Mouse (Mus musculus) kidney, embryonic 14.5 days (tissue): ENCODE data around the gene Gm7361. TPM values are rescaled to one million over a fixed set of nuclear protein-coding genes. Genes with fewer than 3 reads are reported as not detected.
"Not testable (repeated sequence)": the region's sequence is repeated elsewhere in the genome, so short reads cannot be mapped to it uniquely, and the experiment has no call there.

Experiments used
- ATAC-seq: fragments of 200-750 bp; cut with Nextera tagmentation; 2 replicates; pipeline ENCODE4 v1.8.0; 2017; ENCODE audit warnings: moderate number of reproducible peaks, mild to moderate bottlenecking, moderate TSS enrichment, moderate library complexity; ENCODE audit not compliant: low FRiP score, low TSS enrichment
- H3K27ac ChIP-seq: fragments of 300-500 bp; sonication (generic); 2 replicates; pipeline ENCODE4 v1.5.1; 2014; ENCODE audit warnings: low read depth, mild to moderate bottlenecking, low read length, moderate library complexity, mixed read lengths
- H3K27me3 ChIP-seq: fragments of 300-500 bp; sonication (generic); 2 replicates; pipeline ENCODE4 v1.6.1; 2014; ENCODE audit warnings: mild to moderate bottlenecking, low read length; ENCODE audit not compliant: control insufficient read depth, insufficient read depth
- H3K36me3 ChIP-seq: fragments of 300-500 bp; sonication (generic); 2 replicates; pipeline ENCODE4 v1.6.1; 2014; ENCODE audit warnings: low read length, mixed read lengths; ENCODE audit not compliant: control insufficient read depth, insufficient read depth
- H3K4me1 ChIP-seq: fragments of 300-500 bp; sonication (generic); 2 replicates; pipeline ENCODE4 v1.6.1; 2014; ENCODE audit warnings: low read length, mixed read lengths; ENCODE audit not compliant: control insufficient read depth, insufficient read depth
- H3K4me2 ChIP-seq: fragments of 300-500 bp; sonication (generic); replicated peaks from 2 replicates; pipeline ENCODE4 v1.6.1; 2014; ENCODE audit warnings: low read depth, mild to moderate bottlenecking, low read length
- H3K4me3 ChIP-seq: fragments of 300-500 bp; sonication (generic); 2 replicates; pipeline ENCODE4 v1.5.1; 2014; ENCODE audit warnings: mild to moderate bottlenecking, low read length
- H3K9ac ChIP-seq: fragments of 300-500 bp; sonication (generic); 2 replicates; pipeline ENCODE4 v1.6.1; 2014; ENCODE audit warnings: low read depth, mild to moderate bottlenecking, low read length, moderate library complexity
- H3K9me3 ChIP-seq: fragments of 300-500 bp; sonication (generic); 2 replicates; pipeline ENCODE4 v1.6.1; 2016; ENCODE audit warnings: low read length; ENCODE audit not compliant: control insufficient read depth
- WGBS: fragments of 180-500 bp; shearing (Covaris S2); extraction: QIAGEN DNeasy Blood & Tissue Kit; methylation state at CpG from one replicate; pipeline ENCODE4 v1.1.7; 2014; 5-methylcytosine and 5-hydroxymethylcytosine counted together
- polyA plus RNA-seq: library from polyadenylated mRNA; unstranded; fragments of >200 nt; fragmentation: Nextera tagmentation; extraction: Ambion mirVana; gene quantifications from 2 replicates; pipeline ENCODE4 v1.2.1, GENCODE M21; 2014

The Gm7361 gene
- polyA plus RNA-seq = not detected in 2 replicates

- 80% methylated on average over 3 of the region's 3 CpGs for WGBS
- not testable (repeated sequence) for ATAC-seq, H3K4me1 ChIP-seq, H3K4me3 ChIP-seq, H3K4me2 ChIP-seq, H3K9me3 ChIP-seq, H3K36me3 ChIP-seq, H3K27ac ChIP-seq, H3K27me3 ChIP-seq, H3K9ac ChIP-seq
These were observed at the start of gene Gm7361 for GRCm38 (mm10) chr5:26257391-26257790. Gene Gm7361 (plus strand): TSS chr5:26257691.

DNA sequence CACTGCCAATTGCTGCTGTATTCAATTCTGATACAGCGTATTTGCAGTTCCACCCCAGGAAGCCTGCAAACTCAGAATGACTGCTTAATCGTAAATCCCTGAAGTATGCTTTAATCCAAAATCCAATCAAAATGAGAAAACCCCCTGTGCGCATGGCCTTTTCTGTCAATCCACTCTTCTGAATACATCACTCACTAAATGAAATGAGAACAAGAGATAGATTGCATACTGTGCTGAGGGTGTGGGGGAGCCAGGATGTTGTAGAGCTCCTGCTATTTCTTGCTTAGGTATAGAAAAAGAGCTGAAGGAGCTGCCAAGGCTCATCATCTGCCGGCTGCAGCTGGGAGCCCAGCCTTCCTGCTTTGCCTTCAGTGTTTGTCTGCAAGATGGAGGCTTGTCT is 46.5 kb upstream of the Gm7361 start:
- no peak overlapping the region for H3K27ac ChIP-seq
- H3K4me2 ChIP-seq = no peak overlapping the region
- H3K27me3 ChIP-seq = no peaks in the 10 kb centered on the region
- H3K4me1 ChIP-seq = 0 out of 2 replicates have a peak, but pooled peaks cover 3% of the 10 kb centered on the region
- H3K4me3 ChIP-seq = no peak overlapping the region
- no peaks in the 10 kb centered on the region for H3K36me3 ChIP-seq
- no peaks in the 10 kb centered on the region for H3K9me3 ChIP-seq
- 87% methylated on average over 4 of the region's 4 CpGs for WGBS
- ATAC-seq = no peak
- H3K9ac ChIP-seq = no peak overlapping the region

GRCm38 (mm10) chr5:26222076-26222475 is 35.4 kb upstream of the Gm7361 start:
- Histone ChIP-seq H3K9ac (no peak overlapping the region), H3K4me3 (no peak overlapping the region), H3K27ac (no peak overlapping the region), H3K4me1 (no peaks in the 10 kb centered on the region), H3K36me3 (no peaks in the 10 kb centered on the region), H3K4me2 (no peak overlapping the region), H3K27me3 (no peaks in the 10 kb centered on the region), H3K9me3 (no peaks in the 10 kb centered on the region)
- WGBS = 73% methylated on average over 1 of the region's 1 CpGs
- ATAC-seq = no peak

GRCm38 (mm10) chr5:26266656-26267055 is 9.2 kb downstream of the Gm7361 start:
- 75% methylated on average over 3 of the region's 3 CpGs for WGBS
- not testable (repeated sequence) for H3K4me3 ChIP-seq, H3K27ac ChIP-seq, H3K27me3 ChIP-seq, ATAC-seq, H3K36me3 ChIP-seq, H3K4me1 ChIP-seq, H3K9me3 ChIP-seq, H3K9ac ChIP-seq, H3K4me2 ChIP-seq

- no peak overlapping the region for H3K4me2 ChIP-seq
- no peaks in the 10 kb centered on the region for H3K4me1 ChIP-seq
- no peak overlapping the region for H3K4me3 ChIP-seq
- H3K9ac ChIP-seq = no peak overlapping the region
- H3K36me3 ChIP-seq = no peaks in the 10 kb centered on the region
- no peaks in the 10 kb centered on the region for H3K9me3 ChIP-seq
- H3K27me3 ChIP-seq = no peaks in the 10 kb centered on the region
- WGBS = 82% methylated on average over 5 of the region's 5 CpGs
- no peak overlapping the region for H3K27ac ChIP-seq
- ATAC-seq = no peak
These were observed 22.9 kb downstream of the Gm7361 start for GRCm38 (mm10) chr5:26280361-26280760.

GRCm38 (mm10) chr5:26281717-26282116 is 24.2 kb downstream of the Gm7361 start:
- Histone ChIP-seq H3K4me3 (no peak overlapping the region), H3K9ac (no peak overlapping the region), H3K27ac (no peak overlapping the region), H3K4me2 (no peak overlapping the region), H3K9me3 (no peaks in the 10 kb centered on the region), H3K4me1 (no peaks in the 10 kb centered on the region), H3K36me3 (no peaks in the 10 kb centered on the region), H3K27me3 (no peaks in the 10 kb centered on the region)
- 90% methylated on average over 1 of the region's 1 CpGs for whole genome bisulfite sequencing
- 0 out of 2 replicates have a peak, but pooled peaks have one; percentile 39 for ATAC-seq

DNA sequence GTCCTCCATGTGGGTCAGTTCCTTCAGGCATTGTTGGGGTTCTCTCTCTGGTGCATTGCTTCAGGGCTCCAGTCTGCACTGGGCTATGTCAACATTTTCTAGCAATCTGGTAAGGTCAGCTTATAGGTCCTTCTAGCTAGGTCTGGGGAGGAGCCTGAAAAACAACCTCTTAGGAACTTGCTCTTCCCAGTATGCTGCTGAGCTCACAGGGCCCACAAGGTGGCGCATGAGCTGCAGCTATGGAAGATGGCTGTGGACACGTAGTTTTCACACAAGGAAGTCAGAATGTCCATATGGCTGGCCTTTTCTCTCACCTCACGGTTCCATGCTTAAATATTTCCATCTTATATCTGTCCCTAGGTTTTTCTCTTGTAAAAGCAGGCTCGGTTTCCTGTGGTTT is 24.8 kb downstream of the Gm7361 start:
- Histone ChIP-seq H3K4me3 (no peak overlapping the region), H3K4me2 (no peak overlapping the region), H3K4me1 (no peaks in the 10 kb centered on the region), H3K27me3 (no peaks in the 10 kb centered on the region), H3K27ac (no peak overlapping the region), H3K36me3 (no peaks in the 10 kb centered on the region), H3K9me3 (no peaks in the 10 kb centered on the region), H3K9ac (no peak overlapping the region)
- 4% methylated on average over 4 of the region's 4 CpGs for WGBS
- ATAC-seq = peak; percentile 57; the same call in 1 of the 2 replicates

DNA sequence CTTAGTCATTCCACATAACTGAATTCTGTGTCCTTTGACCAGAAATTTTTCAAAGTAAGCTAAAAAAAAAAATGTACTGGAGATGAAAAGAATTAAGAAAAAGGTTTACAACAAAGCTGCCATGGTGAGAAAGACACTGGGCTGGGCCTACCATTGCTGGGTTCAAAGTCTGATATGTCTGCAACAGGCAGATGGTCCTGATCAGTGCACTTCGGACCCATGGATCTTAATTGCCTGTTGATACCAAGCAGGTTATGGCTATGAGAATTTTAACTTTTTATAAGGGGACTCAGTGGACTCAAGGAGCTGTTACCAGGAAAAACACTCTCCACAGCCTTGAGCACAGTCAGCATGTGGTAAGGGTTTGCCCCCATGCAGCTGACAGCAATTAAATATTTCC is 25.9 kb downstream of the Gm7361 start:
- Histone ChIP-seq H3K36me3 (no peaks in the 10 kb centered on the region), H3K4me1 (no peaks in the 10 kb centered on the region), H3K27ac (no peak overlapping the region), H3K4me3 (no peak overlapping the region), H3K27me3 (no peaks in the 10 kb centered on the region), H3K9me3 (no peaks in the 10 kb centered on the region), H3K4me2 (no peak overlapping the region), H3K9ac (no peak overlapping the region)
- WGBS = 82% methylated on average over 1 of the region's 1 CpGs
- no peak for ATAC-seq

GRCm38 (mm10) chr5:26291621-26292020 is 34.1 kb downstream of the Gm7361 start:
- no peak overlapping the region for H3K27ac ChIP-seq
- H3K9ac ChIP-seq = no peak overlapping the region
- no peaks in the 10 kb centered on the region for H3K27me3 ChIP-seq
- H3K4me2 ChIP-seq = no peak overlapping the region
- H3K4me3 ChIP-seq = no peak overlapping the region
- 18% methylated on average over 1 of the region's 1 CpGs for WGBS
- H3K36me3 ChIP-seq = no peaks in the 10 kb centered on the region
- no peak for ATAC-seq
- H3K9me3 ChIP-seq = no peaks in the 10 kb centered on the region
- H3K4me1 ChIP-seq = no peaks in the 10 kb centered on the region
